Mouse (Mus musculus) stomach, postnatal 0 days (tissue): ENCODE data around the gene Hoxb7.

Source experiments
- CTCF ChIP-seq: IDR thresholded peaks from 2 replicates; pipeline ENCODE4 v1.5.1; 2016; ENCODE audit warnings: antibody characterized with exemption, low read depth, mild to moderate bottlenecking, moderate library complexity
- EP300 ChIP-seq: optimal IDR thresholded peaks from 2 replicates; pipeline ENCODE3; 2016; ENCODE audit warnings: antibody characterized with exemption

- peak; percentile 87 for TF ChIP-seq CTCF
- no peak for TF ChIP-seq EP300
Measured at GRCm38 (mm10) chr11:96294245-96295091, 8.0 kb downstream of the Hoxb7 start.
